Mouse (Mus musculus): ENCODE measurements around the gene Rcor3.

DNA sequence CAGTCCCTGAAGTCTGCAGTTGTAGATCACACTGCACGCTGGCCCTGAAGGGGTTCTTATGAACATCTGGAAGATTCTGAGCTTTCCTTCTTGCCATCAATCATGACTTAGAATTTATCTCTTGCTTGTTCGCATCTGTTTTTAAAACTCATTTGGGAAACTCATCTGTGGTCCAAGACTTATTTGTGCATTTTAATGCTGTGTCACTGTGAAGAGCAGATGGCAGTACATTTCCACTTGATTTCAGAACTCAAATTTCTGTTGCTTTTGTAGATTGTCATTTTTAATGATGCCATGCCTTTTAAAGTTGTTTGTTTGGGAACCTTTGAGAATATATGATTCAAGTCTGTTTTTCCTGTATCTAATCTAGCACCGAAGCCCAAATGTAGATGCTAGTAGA lies 33.6 kb upstream of the Rcor3 start:
- TF ChIP-seq POLR2A (IDR thresholded peaks at IDR 0.05; ENCODE audit: insufficient read depth, low read depth, low read length) (no peak), CTCF (IDR thresholded peaks at IDR 0.05; ENCODE audit: insufficient read depth, low read depth, low read length) (no peak)

All from olfactory bulb, adult 2 months (tissue).